Mouse (Mus musculus) heart, embryonic 12.5 days (tissue): ENCODE measurements around the gene Aco2. TPM values are rescaled to one million over a fixed set of nuclear protein-coding genes. Genes with fewer than 3 reads are reported as not detected.

Experiments
- ATAC-seq: fragments of 200-750 bp; cut with Nextera tagmentation; 2 replicates; pipeline ENCODE4 v1.8.0; 2017; ENCODE audit warnings: moderate TSS enrichment, moderate library complexity; ENCODE audit not compliant: insufficient number of reproducible peaks, low FRiP score
- H3K27ac ChIP-seq: fragments of 300-500 bp; sonication (generic); 2 replicates; pipeline ENCODE4 v1.5.1; 2016; ENCODE audit warnings: mild to moderate bottlenecking, moderate library complexity; ENCODE audit not compliant: poor library complexity, severe bottlenecking
- H3K27me3 ChIP-seq: fragments of 300-500 bp; sonication (generic); replicated peaks from 2 replicates; pipeline ENCODE4 v1.6.1; 2016; ENCODE audit warnings: mild to moderate bottlenecking, moderate library complexity
- H3K36me3 ChIP-seq: fragments of 300-500 bp; sonication (generic); 2 replicates; pipeline ENCODE4 v1.6.1; 2016; ENCODE audit warnings: mild to moderate bottlenecking, moderate library complexity
- H3K4me1 ChIP-seq: fragments of 300-500 bp; sonication (generic); replicated peaks from 2 replicates; pipeline ENCODE4 v1.6.1; 2016; ENCODE audit warnings: mild to moderate bottlenecking
- H3K4me2 ChIP-seq: fragments of 300-500 bp; sonication (generic); 2 replicates; pipeline ENCODE4 v1.6.1; 2016; ENCODE audit warnings: mild to moderate bottlenecking, moderate library complexity
- H3K4me3 ChIP-seq: fragments of 300-500 bp; sonication (generic); 2 replicates; pipeline ENCODE4 v1.5.1; 2016; ENCODE audit warnings: mild to moderate bottlenecking
- H3K9ac ChIP-seq: fragments of 300-500 bp; sonication (generic); 2 replicates; pipeline ENCODE4 v1.6.1; 2016; ENCODE audit warnings: mild to moderate bottlenecking, moderate library complexity
- H3K9me3 ChIP-seq: fragments of 300-500 bp; sonication (generic); replicated peaks from 2 replicates; pipeline ENCODE4 v1.6.1; 2016; ENCODE audit warnings: mild to moderate bottlenecking, moderate library complexity
- WGBS: fragments of 180-500 bp; shearing (Covaris S2); methylation state at CpG from one replicate; pipeline ENCODE4 v1.1.7; 2016; 5-methylcytosine and 5-hydroxymethylcytosine counted together
- polyA plus RNA-seq: library from polyadenylated mRNA; unstranded; fragments of >200 nt; fragmentation: Nextera tagmentation; extraction: Ambion mirVana; gene quantifications from 2 replicates; pipeline ENCODE4 v1.2.1, GENCODE M21; 2016

The Aco2 gene
- polyA plus RNA-seq, 1 experiment from 2014 or later: 497 TPM

GRCm38 (mm10) chr15:81835007-81835880, 36.9 kb upstream of the Aco2 start:
- ATAC-seq: no peak
- H3K4me2 ChIP-seq: peak overlapping the region; percentile 76; the same call in 1 of the 2 replicates
- no peak overlapping the region for H3K27ac ChIP-seq
- WGBS: 72% methylated on average over 10 of the region's 10 CpGs
- H3K27me3 ChIP-seq: no peaks in the 10 kb centered on the region
- no peak overlapping the region for H3K4me3 ChIP-seq
- H3K4me1 ChIP-seq: peaks cover 48% of the 10 kb centered on the region
- no peak overlapping the region for H3K9ac ChIP-seq
- no peaks in the 10 kb centered on the region for H3K36me3 ChIP-seq
- no peaks in the 10 kb centered on the region for H3K9me3 ChIP-seq

GRCm38 (mm10) chr15:81836124-81836821, 35.8 kb upstream of the Aco2 start:
- ATAC-seq: peak; percentile 80

GRCm38 (mm10) chr15:81836966-81837920, 34.9 kb upstream of the Aco2 start:
- no peaks in the 10 kb centered on the region for H3K36me3 ChIP-seq
- no peak for ATAC-seq
- peaks cover 43% of the 10 kb centered on the region for H3K4me1 ChIP-seq
- 54% methylated on average over 7 of the region's 7 CpGs for WGBS
- H3K9me3 ChIP-seq: no peaks in the 10 kb centered on the region
- peak overlapping the region; percentile 76 for H3K4me2 ChIP-seq
- no peak overlapping the region for H3K27ac ChIP-seq
- no peaks in the 10 kb centered on the region for H3K27me3 ChIP-seq
- no peak overlapping the region for H3K9ac ChIP-seq
- H3K4me3 ChIP-seq: no peak overlapping the region

More at GRCm38 (mm10) chr15:81836124-81836821, 35.8 kb upstream of the Aco2 start:
- peaks cover 44% of the 10 kb centered on the region for H3K4me1 ChIP-seq
- peak overlapping the region; percentile 76 for H3K4me2 ChIP-seq
- H3K4me3 ChIP-seq: peak overlapping the region; percentile 43
- H3K27ac ChIP-seq: peak overlapping the region; percentile 65; the same call in 1 of the 2 replicates
- no peaks in the 10 kb centered on the region for H3K9me3 ChIP-seq
- H3K9ac ChIP-seq: peak overlapping the region; percentile 68
- no peaks in the 10 kb centered on the region for H3K27me3 ChIP-seq
- H3K36me3 ChIP-seq: no peaks in the 10 kb centered on the region
- 1% methylated on average over 33 of the region's 33 CpGs for WGBS

GRCm38 (mm10) chr15:81838554-81839235, 33.4 kb upstream of the Aco2 start:
- no peak overlapping the region for H3K4me3 ChIP-seq
- H3K4me1 ChIP-seq: peaks cover 43% of the 10 kb centered on the region
- H3K9me3 ChIP-seq: no peaks in the 10 kb centered on the region
- H3K9ac ChIP-seq: no peak overlapping the region
- no peaks in the 10 kb centered on the region for H3K36me3 ChIP-seq
- no peak overlapping the region for H3K4me2 ChIP-seq
- no peaks in the 10 kb centered on the region for H3K27me3 ChIP-seq
- no peak overlapping the region for H3K27ac ChIP-seq
- 70% methylated on average over 14 of the region's 14 CpGs for WGBS
- ATAC-seq: no peak

- no peak for ATAC-seq
- H3K9ac ChIP-seq: no peak overlapping the region
These were observed 32.5 kb upstream of the Aco2 start for GRCm38 (mm10) chr15:81839634-81840033.

GRCm38 (mm10) chr15:81840306-81840705, 31.8 kb upstream of the Aco2 start:
- ATAC-seq: no peak
- H3K9me3 ChIP-seq: no peaks in the 10 kb centered on the region
- 87% methylated on average over 7 of the region's 7 CpGs for WGBS
- peaks cover 33% of the 10 kb centered on the region for H3K4me1 ChIP-seq
- no peak overlapping the region for H3K27ac ChIP-seq
- no peak overlapping the region for H3K4me2 ChIP-seq
- H3K9ac ChIP-seq: no peak overlapping the region
- no peaks in the 10 kb centered on the region for H3K36me3 ChIP-seq
- H3K27me3 ChIP-seq: no peaks in the 10 kb centered on the region
- no peak overlapping the region for H3K4me3 ChIP-seq

More at GRCm38 (mm10) chr15:81839634-81840033, 32.5 kb upstream of the Aco2 start:
- no peaks in the 10 kb centered on the region for H3K9me3 ChIP-seq
- no peak overlapping the region for H3K4me3 ChIP-seq
- H3K4me1 ChIP-seq: peaks cover 35% of the 10 kb centered on the region
- no peaks in the 10 kb centered on the region for H3K27me3 ChIP-seq
- no peaks in the 10 kb centered on the region for H3K36me3 ChIP-seq
- 64% methylated on average over 5 of the region's 5 CpGs for WGBS
- H3K27ac ChIP-seq: no peak overlapping the region
- no peak overlapping the region for H3K4me2 ChIP-seq

- no peak overlapping the region for H3K4me3 ChIP-seq
- peaks cover 29% of the 10 kb centered on the region for H3K4me1 ChIP-seq
- WGBS: 79% methylated on average over 7 of the region's 7 CpGs
- no peak overlapping the region for H3K27ac ChIP-seq
- H3K27me3 ChIP-seq: no peaks in the 10 kb centered on the region
- ATAC-seq: no peak
- no peaks in the 10 kb centered on the region for H3K9me3 ChIP-seq
- H3K4me2 ChIP-seq: no peak overlapping the region
- H3K36me3 ChIP-seq: no peaks in the 10 kb centered on the region
- no peak overlapping the region for H3K9ac ChIP-seq
These were observed 29.8 kb upstream of the Aco2 start for GRCm38 (mm10) chr15:81842275-81842674.

- Histone ChIP-seq H3K27ac (no peak overlapping the region), H3K9me3 (no peaks in the 10 kb centered on the region), H3K4me2 (no peak overlapping the region), H3K4me1 (peaks cover 18% of the 10 kb centered on the region), H3K27me3 (no peaks in the 10 kb centered on the region), H3K9ac (no peak overlapping the region), H3K36me3 (peaks cover 17% of the 10 kb centered on the region), H3K4me3 (no peak overlapping the region)
- 70% methylated on average over 5 of the region's 5 CpGs for WGBS
- ATAC-seq: no peak
These were observed 27.0 kb upstream of the Aco2 start for GRCm38 (mm10) chr15:81845033-81845625.

GRCm38 (mm10) chr15:81845724-81846123, 26.4 kb upstream of the Aco2 start:
- Histone ChIP-seq H3K4me1 (peaks cover 16% of the 10 kb centered on the region), H3K4me3 (no peak overlapping the region), H3K36me3 (peaks cover 23% of the 10 kb centered on the region), H3K27me3 (no peaks in the 10 kb centered on the region), H3K27ac (no peak overlapping the region), H3K9ac (no peak overlapping the region), H3K4me2 (no peak overlapping the region), H3K9me3 (no peaks in the 10 kb centered on the region)
- WGBS: 24% methylated on average over 4 of the region's 4 CpGs
- no peak for ATAC-seq

- Histone ChIP-seq H3K4me1 (peaks cover 16% of the 10 kb centered on the region), H3K9ac (no peak overlapping the region), H3K36me3 (peaks cover 33% of the 10 kb centered on the region), H3K4me2 (no peak overlapping the region), H3K9me3 (no peaks in the 10 kb centered on the region), H3K27ac (no peak overlapping the region), H3K27me3 (no peaks in the 10 kb centered on the region), H3K4me3 (no peak overlapping the region)
- no peak for ATAC-seq
- 81% methylated on average over 9 of the region's 9 CpGs for WGBS
These were observed 25.4 kb upstream of the Aco2 start for GRCm38 (mm10) chr15:81846755-81847154.
